In the genomic region with DNA sequence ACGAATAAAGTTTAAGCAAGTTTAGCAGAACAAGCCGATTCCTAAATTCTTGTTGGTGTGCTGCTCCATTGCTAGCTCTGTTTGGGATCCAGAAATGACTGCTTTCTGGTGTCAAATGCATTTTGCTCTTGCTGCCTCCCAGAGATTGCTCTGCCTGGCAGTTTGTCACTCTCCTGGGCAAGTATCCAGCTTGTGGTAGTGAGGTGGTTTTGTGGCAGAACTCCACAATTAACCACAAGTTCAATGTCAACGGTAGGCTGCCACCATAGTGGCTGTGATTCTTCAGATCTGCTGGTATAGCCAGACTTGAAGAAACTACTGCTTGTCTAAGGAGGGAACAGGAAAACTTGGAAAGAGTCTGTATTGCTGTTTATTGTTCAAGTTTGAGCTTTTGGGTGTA, we compare ENCODE assay signal across 17 mouse cellular contexts. TPM values are rescaled to one million over a fixed set of nuclear protein-coding genes. Genes with fewer than 3 reads are reported as not detected.
DNase-seq lines count a peak whose midpoint lies in the region; ATAC-seq and TF ChIP-seq lines count a peak whose summit lies in the region.
"Had no signal": no experiment of that assay in that cellular context is flagged by ENCODE, and none has a peak within 500 bp of the region (broad histone marks: within the 10 kb centered on the region; RNA-seq: fewer than 3 reads in every experiment).

No protein-coding gene starts in this region.

- no peak overlapping the region for H3K4me3 ChIP-seq in liver, adult 2 months (ENCODE audit: insufficient read depth, low read depth, low read length)
- no peak overlapping the region for H3K4me3 ChIP-seq in midbrain, embryonic 11.5 days (ENCODE audit: low read depth, low read length)
- H3K4me3 ChIP-seq: embryonic facial prominence, embryonic 13.5 days; forebrain, embryonic 15.5 days; hindbrain, embryonic 10.5 days; left cerebral cortex, adult 2 months; neural tube, embryonic 12.5 days had no signal

- peak; percentile 59 for DNase-seq in cerebellum, adult 11 months
- peak; percentile 65 for DNase-seq in liver, adult 2 months (ENCODE audit: extremely low read depth, low read depth, low spot score)
- DNase-seq in liver, result no peak
- DNase-seq in cerebellum, postnatal 14 days, result peak; percentile 83 to 84
- no peak for DNase-seq in frontal cortex, postnatal 14 days (ENCODE audit: low spot score in 2 of 2)
- DNase-seq in midbrain, embryonic 11.5 days (ENCODE audit: low spot score, missing footprints), result no peak
- DNase-seq in left cerebral cortex, adult 9 months (ENCODE audit: low spot score in 2 of 2), result no peak
- DNase-seq: kidney, adult 8-10 months; lung, postnatal 10 days; midbrain, embryonic 14.5 days had no signal

- no peak overlapping the region for H3K9ac ChIP-seq in liver, adult 2 months (ENCODE audit: low read depth, low read length)
- no peak overlapping the region for H3K9ac ChIP-seq in midbrain, embryonic 11.5 days (ENCODE audit: low read length)
- H3K9ac ChIP-seq: embryonic facial prominence, embryonic 13.5 days; forebrain, embryonic 15.5 days; neural tube, embryonic 12.5 days had no signal

- 67% methylated on average over 3 of the region's 3 CpGs for WGBS in liver, adult 2 months
- WGBS in midbrain, embryonic 11.5 days, result 94% methylated on average over 3 of the region's 3 CpGs

- no peak overlapping the region for H3K4me2 ChIP-seq in midbrain, embryonic 11.5 days
- H3K4me2 ChIP-seq: embryonic facial prominence, embryonic 13.5 days; forebrain, embryonic 15.5 days; liver, embryonic 11.5 days; neural tube, embryonic 12.5 days had no signal

- TF ChIP-seq CTCF in liver, adult 2 months (IDR thresholded peaks at IDR 0.05; ENCODE audit: low read depth, low read length), result no peak

- ATAC-seq in cerebellum, adult (ENCODE audit: insufficient number of reproducible peaks, low FRiP score, low TSS enrichment), result no peak
- ATAC-seq in midbrain, embryonic 11.5 days (ENCODE audit: low FRiP score), result no peak
- ATAC-seq: forebrain, embryonic 15.5 days had no signal

- no peaks in the 10 kb centered on the region for H3K79me2 ChIP-seq in liver, adult 2 months (ENCODE audit: control insufficient read depth, insufficient read depth, low read length)

- TF ChIP-seq POLR2A in liver, adult 2 months (IDR thresholded peaks at IDR 0.05; ENCODE audit: extremely low read depth, insufficient read depth, low read length), result no peak

- H3K9me3 ChIP-seq in midbrain, embryonic 11.5 days (ENCODE audit: control insufficient read depth, low read length), result no peaks in the 10 kb centered on the region
- H3K9me3 ChIP-seq: embryonic facial prominence, embryonic 13.5 days; forebrain, embryonic 15.5 days; hindbrain, embryonic 10.5 days; neural tube, embryonic 12.5 days had no signal

- no peak overlapping the region for H3K27ac ChIP-seq in liver, adult 2 months (replicated peaks; ENCODE audit: insufficient read depth, low read depth, low read length)
- no peak overlapping the region for H3K27ac ChIP-seq in midbrain, embryonic 11.5 days (ENCODE audit: low read depth, low read length)
- H3K27ac ChIP-seq: embryonic facial prominence, embryonic 13.5 days; forebrain, embryonic 15.5 days; hindbrain, embryonic 10.5 days; left cerebral cortex, adult 2 months; neural tube, embryonic 12.5 days had no signal

- H3K36me3 ChIP-seq in liver, adult 2 months (ENCODE audit: control insufficient read depth, insufficient read depth, low read length), result no peaks in the 10 kb centered on the region
- no peaks in the 10 kb centered on the region for H3K36me3 ChIP-seq in midbrain, embryonic 11.5 days (ENCODE audit: control insufficient read depth, insufficient read depth, low read length)
- H3K36me3 ChIP-seq: embryonic facial prominence, embryonic 13.5 days; forebrain, embryonic 15.5 days; neural tube, embryonic 12.5 days had no signal

- no peaks in the 10 kb centered on the region for H3K27me3 ChIP-seq in liver, adult 2 months (ENCODE audit: control insufficient read depth, insufficient read depth, low read length)
- no peaks in the 10 kb centered on the region for H3K27me3 ChIP-seq in midbrain, embryonic 11.5 days (ENCODE audit: control insufficient read depth, insufficient read depth, low read length)
- H3K27me3 ChIP-seq: embryonic facial prominence, embryonic 13.5 days; forebrain, embryonic 15.5 days; neural tube, embryonic 12.5 days had no signal

- H3K4me1 ChIP-seq in liver, adult 2 months (ENCODE audit: control insufficient read depth, insufficient read depth, low read length), result no peaks in the 10 kb centered on the region
- H3K4me1 ChIP-seq in midbrain, embryonic 11.5 days (ENCODE audit: control insufficient read depth, insufficient read depth, low read length), result no peaks in the 10 kb centered on the region
- H3K4me1 ChIP-seq: embryonic facial prominence, embryonic 13.5 days; forebrain, embryonic 15.5 days; hindbrain, embryonic 10.5 days; neural tube, embryonic 12.5 days had no signal

RNA-seq across cellular contexts. Expression of gene Pde3b, which starts 13.0 kb away (rescaled TPM):
- 86.2 and 95.7 TPM in 2 replicates for total RNA-seq in liver, adult 2 months (2014; rRNA removed)
- polyA plus RNA-seq in liver, adult 2 months (2012; rRNA removed), result 15.5 and 16.2 TPM in 2 replicates
- 12.5 and 13.4 TPM in 2 replicates for polyA plus RNA-seq in midbrain, embryonic 11.5 days (2014; fragmentation: Nextera tagmentation; extraction: Ambion mirVana)

Comparison
In these comparisons a context has a peak if more than half of its experiments do, and no peak if none do; other contexts are left out.
1. DNase-seq: peak in cerebellum, adult 11 months (single experiment), liver, adult 2 months (single experiment) and cerebellum, postnatal 14 days (2 of 2); none in liver (single experiment), frontal cortex, postnatal 14 days (0 of 2), midbrain, embryonic 11.5 days (single experiment) and left cerebral cortex, adult 9 months (0 of 2).